Mouse (Mus musculus) retina, adult 2 months (tissue): Measurements from ENCODE around the gene Acbd6.
A peak's percentile ranks its signal among the peaks of the same experiment; 100 is the strongest.

Source experiments
- DNase-seq: peaks from one replicate; pipeline ENCODE4 v3.0.0-alpha.2; 2012; ENCODE audit warnings: low read depth, low spot score

The Acbd6 gene

GRCm38 (mm10) chr1:155646345-155647307 lies 88.7 kb downstream of the Acbd6 start:
- no peak for DNase-seq

GRCm38 (mm10) chr1:155650121-155650846 lies 92.4 kb downstream of the Acbd6 start:
- DNase-seq, result peak; percentile 34

- DNase-seq, result peak; percentile 30
Observed at GRCm38 (mm10) chr1:155654961-155655360, 97.0 kb downstream of the Acbd6 start.

DNA sequence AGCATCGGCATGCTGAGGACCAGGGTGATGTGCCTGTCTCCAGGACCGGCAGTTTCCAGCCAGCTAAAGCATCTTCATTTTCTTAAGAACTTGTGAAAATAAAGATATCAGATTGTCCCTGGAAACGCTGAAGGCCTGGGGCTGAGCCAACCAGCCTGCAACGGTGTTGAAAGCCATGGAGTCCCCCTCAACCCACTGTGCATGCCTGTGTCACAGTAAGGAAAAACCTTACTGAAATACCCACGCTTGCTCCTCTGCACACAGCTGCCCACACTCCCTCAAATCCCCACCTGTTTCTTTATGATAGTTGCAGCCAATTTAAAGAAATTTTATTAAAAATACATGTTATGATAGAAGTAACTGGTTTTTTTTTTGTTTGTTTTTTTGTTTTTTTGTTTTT lies 98.4 kb downstream of the Acbd6 start:
- no peak for DNase-seq

- no peak for DNase-seq
Observed at GRCm38 (mm10) chr1:155663994-155664393, 106.1 kb downstream of the Acbd6 start.

- no peak for DNase-seq
Observed at GRCm38 (mm10) chr1:155675570-155675969, 117.7 kb downstream of the Acbd6 start.

DNA sequence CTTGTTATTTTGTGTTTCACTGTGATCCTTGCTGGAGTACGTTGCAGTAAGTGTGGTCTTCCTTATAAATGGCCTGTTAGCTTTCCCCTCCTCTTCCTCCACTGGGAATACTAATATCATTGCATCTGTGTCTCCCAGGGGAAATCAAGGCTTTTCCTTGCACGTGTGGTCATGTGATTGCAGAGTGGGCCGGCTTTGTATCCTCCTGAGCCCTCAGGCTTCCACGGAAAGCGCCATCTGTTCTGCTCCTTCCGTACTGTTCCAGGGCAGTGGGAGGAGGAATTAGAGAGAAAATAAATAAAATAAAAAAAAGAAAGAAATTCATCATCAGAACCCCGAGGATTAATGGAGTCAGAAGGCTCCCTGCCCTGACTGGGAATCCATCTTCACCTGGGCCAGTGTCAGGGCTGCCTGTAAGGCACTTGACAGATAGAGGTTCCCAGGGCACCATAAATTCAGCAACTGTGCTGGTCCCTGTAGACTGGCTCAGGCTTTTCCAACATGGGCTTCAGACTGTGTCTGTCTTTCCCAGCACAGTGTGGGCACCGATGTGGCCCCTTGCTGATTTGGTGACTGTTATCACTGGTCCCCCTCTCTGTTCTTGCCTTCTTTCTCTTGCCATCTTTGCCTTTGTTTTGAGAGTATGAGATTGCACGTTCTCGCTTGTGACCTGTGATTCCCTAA lies 123.3 kb downstream of the Acbd6 start:
- DNase-seq, result no peak

- no peak for DNase-seq
Observed at GRCm38 (mm10) chr1:155686816-155687215, 128.9 kb downstream of the Acbd6 start.

GRCm38 (mm10) chr1:155689141-155689540 lies 131.2 kb downstream of the Acbd6 start:
- DNase-seq, result no peak

DNA sequence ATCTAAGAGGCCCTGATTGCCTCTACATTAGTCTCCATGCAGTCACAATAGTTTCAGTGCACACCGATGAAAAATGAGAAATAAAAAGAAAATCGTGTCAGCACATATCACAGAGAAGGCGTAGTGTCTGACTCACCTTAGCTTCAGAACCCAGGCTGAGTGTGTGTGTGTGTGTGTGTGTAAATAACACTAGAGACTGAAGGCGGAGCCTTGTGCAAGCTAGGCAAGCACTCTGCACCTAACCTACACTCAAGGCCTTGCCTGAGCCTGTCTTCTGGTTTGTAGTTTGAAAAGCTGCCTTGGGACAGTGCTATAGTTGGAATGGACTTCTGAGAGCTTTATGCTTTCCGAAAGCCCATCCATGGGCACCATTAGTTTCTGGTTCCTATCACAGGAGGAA lies 131.6 kb downstream of the Acbd6 start:
- no peak for DNase-seq

- no peak for DNase-seq
Observed at GRCm38 (mm10) chr1:155692230-155692629, 134.3 kb downstream of the Acbd6 start.

DNA sequence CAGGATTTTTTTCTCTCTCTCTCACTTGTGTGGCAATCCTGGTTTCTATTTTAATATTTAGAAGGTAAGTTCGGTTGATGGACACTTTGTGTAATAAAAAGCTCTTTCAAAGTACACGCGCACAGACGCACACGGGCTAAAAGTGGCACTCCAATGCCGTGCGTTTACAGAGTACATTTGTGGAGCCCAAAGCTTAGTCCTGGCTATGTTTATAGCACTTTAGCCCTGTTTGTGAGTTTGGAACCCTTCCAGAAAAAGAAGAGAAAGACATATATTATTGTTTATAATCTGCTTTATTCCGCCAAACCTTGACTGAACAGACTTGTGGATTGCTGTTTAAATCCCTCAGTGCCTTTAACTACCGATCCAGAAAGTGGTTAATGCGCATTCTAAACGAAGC lies 135.1 kb downstream of the Acbd6 start:
- no peak for DNase-seq

GRCm38 (mm10) chr1:155693443-155693842 lies 135.5 kb downstream of the Acbd6 start:
- no peak for DNase-seq

DNA sequence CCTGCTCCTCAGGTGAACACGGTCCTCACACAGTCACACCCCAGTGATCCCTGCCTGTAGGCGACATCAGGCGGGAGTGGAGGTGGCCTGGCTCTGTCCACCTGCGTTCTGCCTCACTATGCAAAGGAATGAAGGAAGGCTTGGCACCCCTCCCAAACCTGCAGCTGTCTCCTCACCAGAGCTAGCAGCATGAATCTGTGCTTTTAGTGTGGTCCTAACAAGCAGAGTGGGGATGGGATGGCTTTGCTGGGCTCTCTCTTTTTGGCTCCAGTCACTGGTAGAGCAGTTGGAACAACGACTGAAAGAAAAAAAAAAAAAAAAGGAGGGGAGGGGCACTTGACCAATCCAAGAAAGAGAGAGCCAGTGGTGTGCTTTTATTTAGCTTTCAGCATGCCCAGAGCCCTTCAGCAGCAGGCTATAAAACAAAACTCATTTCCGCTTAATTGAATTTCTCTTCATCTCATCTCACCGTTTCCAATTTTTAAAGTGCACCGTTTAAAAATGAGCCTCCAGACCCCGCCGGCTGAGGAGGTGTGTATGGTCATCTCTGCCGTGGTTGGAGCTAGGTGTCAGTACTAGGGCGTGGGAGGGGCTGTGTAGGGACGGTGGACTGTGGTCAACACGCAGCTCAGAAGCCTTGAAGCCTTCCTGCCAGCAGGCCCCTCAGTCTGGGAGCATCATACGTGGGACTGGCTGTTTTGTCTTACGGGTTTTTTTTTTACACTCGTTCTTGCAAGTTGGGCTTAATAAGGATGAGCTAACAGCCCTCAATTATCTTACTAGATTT lies 140.6 kb downstream of the Acbd6 start:
- no peak for DNase-seq

DNA sequence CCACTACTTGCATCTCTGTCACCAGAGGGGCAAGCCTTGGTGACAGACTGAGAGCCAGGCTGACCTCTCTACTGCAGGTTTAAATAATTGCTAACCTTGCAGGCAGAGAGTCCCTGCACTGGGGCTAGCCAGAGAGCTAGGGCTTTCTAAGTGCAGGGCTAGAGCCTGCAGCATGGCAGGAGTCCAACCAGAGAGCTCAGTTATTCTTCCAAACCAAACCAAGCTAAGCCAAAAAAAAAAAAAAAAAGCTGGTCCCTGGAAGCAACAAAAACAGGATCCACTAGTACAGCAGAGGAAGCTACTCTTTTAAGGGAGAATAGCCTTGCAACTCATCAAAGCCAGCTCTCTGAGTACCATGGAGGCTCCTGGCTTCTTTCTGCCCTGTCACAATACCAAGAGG lies 143.0 kb downstream of the Acbd6 start:
- no peak for DNase-seq

GRCm38 (mm10) chr1:155703191-155703680 lies 145.3 kb downstream of the Acbd6 start:
- no peak for DNase-seq

DNA sequence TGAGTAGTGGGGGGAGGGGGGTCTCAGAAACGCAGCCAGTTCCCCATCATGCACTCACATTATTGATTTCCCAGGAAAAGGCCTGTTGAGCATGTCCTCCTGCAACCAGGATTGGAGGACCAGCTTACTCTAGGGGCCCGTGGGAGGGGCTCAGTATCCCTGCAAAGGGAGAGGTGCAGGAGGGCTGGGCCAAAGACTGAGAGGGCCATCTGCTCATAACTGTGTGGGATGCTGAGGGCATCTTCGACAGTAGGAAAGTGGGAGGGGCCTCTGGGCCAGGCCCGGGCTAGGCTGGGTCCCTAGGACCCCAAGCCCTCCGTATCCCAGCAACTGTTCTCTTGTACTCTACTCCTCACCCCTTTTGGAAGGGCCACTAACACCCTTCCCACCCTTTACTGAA lies 146.3 kb downstream of the Acbd6 start:
- no peak for DNase-seq

GRCm38 (mm10) chr1:155713306-155713705 lies 155.4 kb downstream of the Acbd6 start:
- DNase-seq, result no peak

DNA sequence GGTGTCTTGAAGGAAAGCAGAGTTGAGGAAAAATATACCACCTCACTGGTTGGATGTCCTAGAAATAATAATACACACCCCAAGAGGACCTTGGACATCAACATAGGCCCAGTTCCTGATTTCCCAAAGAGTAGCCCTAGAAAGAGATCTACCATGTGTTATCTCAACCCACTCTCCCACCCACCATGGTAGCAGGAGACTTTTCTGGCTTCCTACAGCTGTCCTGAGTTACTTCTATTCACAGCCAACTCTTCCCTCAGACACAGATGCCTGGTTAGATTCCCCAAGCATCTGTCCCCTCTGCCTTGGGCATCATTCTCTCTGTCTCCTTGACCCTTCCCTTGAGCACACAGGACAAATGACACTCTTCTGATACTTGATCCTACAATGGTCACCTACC lies 157.4 kb downstream of the Acbd6 start:
- no peak for DNase-seq

DNA sequence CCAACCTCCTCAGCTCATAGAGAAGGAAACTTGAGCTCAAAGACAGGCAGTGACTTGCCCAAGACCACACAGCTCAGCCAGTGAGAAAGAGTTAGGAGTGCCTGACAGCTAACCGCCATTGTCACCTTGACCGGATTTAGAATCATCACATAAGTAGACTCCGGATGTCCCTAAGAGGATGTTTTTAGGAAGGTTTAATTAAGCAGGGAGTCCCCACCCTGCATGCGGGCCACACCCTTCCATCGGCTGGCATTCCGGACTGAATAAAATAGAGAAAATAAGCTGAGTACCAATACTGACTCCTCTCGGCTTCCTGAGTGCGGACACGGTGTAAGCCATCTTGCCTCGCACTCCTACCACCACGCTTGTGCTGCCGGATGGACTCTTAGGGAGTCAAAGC lies 159.4 kb downstream of the Acbd6 start:
- DNase-seq, result no peak

DNA sequence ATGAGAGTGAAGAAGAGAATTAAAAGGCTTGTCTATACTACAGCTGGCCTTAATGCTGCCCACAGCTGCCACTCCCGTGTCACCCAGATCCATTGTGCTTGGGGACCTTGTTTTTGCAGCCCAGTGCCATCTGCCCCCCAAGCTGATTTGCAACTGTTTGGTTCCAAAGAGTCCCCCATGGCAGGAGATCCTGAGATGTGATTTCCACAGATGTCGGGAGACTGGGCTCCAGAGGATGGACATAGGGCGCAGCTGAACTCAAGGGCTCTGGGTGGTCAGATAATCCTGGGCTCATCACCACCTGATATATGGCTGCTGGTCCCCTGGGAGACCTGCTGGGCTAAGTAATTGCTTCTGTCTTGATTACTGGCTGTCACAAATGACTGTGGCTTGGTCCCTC lies 160.9 kb downstream of the Acbd6 start:
- DNase-seq, result no peak
